ENCODE assay signal across 10 mouse cellular contexts in genomic region chr11:6603887-6604603, GRCm38 (mm10). TPM values are rescaled to one million over a fixed set of nuclear protein-coding genes. Genes with fewer than 3 reads are reported as not detected.
DNase-seq lines count a peak whose midpoint lies in the region; ATAC-seq lines count a peak whose summit lies in the region.
"Had no signal": no experiment of that assay in that cellular context is flagged by ENCODE, and none has a peak within 500 bp of the region (broad histone marks: within the 10 kb centered on the region; RNA-seq: fewer than 3 reads in every experiment).

No protein-coding gene starts in this region.

- peaks cover 85% of the 10 kb centered on the region for H3K27me3 ChIP-seq in heart, embryonic 13.5 days (replicated peaks)
- H3K27me3 ChIP-seq in midbrain, embryonic 12.5 days, result no peaks in the 10 kb centered on the region

- 0 out of 2 replicates have a peak, but pooled peaks cover under 1% of the 10 kb centered on the region for H3K36me3 ChIP-seq in heart, embryonic 13.5 days
- H3K36me3 ChIP-seq in midbrain, embryonic 12.5 days, result peaks cover 23% of the 10 kb centered on the region; the same call in 1 of the 2 replicates

- peak overlapping the region; percentile 62 for H3K9ac ChIP-seq in heart, embryonic 13.5 days
- H3K9ac ChIP-seq in midbrain, embryonic 12.5 days (replicated peaks), result peak overlapping the region; percentile 88

- peak; percentile 68; the same call in 1 of the 2 replicates for ATAC-seq in heart, embryonic 13.5 days (ENCODE audit: extremely low read depth, insufficient number of reproducible peaks, low FRiP score, low TSS enrichment)
- ATAC-seq in midbrain, embryonic 12.5 days (ENCODE audit: low FRiP score, low read depth), result peak; percentile 25

- peak overlapping the region; percentile 50 for H3K27ac ChIP-seq in heart, embryonic 13.5 days (replicated peaks)
- H3K27ac ChIP-seq in midbrain, embryonic 12.5 days (replicated peaks), result peak overlapping the region; percentile 96

- peaks cover 42% of the 10 kb centered on the region for H3K4me1 ChIP-seq in heart, embryonic 13.5 days
- H3K4me1 ChIP-seq in midbrain, embryonic 12.5 days, result peaks cover 66% of the 10 kb centered on the region

- peak overlapping the region; percentile 72 for H3K4me2 ChIP-seq in heart, embryonic 13.5 days
- H3K4me2 ChIP-seq in midbrain, embryonic 12.5 days (replicated peaks), result peak overlapping the region; percentile 74

- H3K4me3 ChIP-seq in heart, embryonic 13.5 days, result peak overlapping the region; percentile 48; the same call in 1 of the 2 replicates
- H3K4me3 ChIP-seq in midbrain, embryonic 12.5 days, result peak overlapping the region; percentile 63

- peak; percentile 52 to 59 for DNase-seq in left cerebral cortex, adult 18-20 months (ENCODE audit: low spot score in 2 of 2)
- no peak for DNase-seq in left cerebral cortex, adult 11 months (ENCODE audit: low spot score)
- peak; percentile 85 for DNase-seq in cerebellum, adult 9-11 months
- peak; percentile 55 to 68 for DNase-seq in kidney, postnatal 4 days
- DNase-seq in ovary, postnatal 14 days (ENCODE audit: low spot score), result no peak
- DNase-seq in gastrocnemius, postnatal 4 days (ENCODE audit: low spot score in 2 of 2), result no peak

- 20% methylated on average over 12 of the region's 12 CpGs for WGBS in heart, embryonic 13.5 days
- WGBS in midbrain, embryonic 12.5 days, result 27% methylated on average over 12 of the region's 12 CpGs

- H3K9me3 ChIP-seq in heart, embryonic 13.5 days, result no peaks in the 10 kb centered on the region
- H3K9me3 ChIP-seq in midbrain, embryonic 12.5 days, result no peaks in the 10 kb centered on the region

RNA-seq across cellular contexts. Expression of gene Nacad, which starts 1.8 kb away (rescaled TPM):
- 10 to 100 TPM; 42.6 to 55.9 TPM for total RNA-seq in left cerebral cortex, adult 18-20 months (2021)
- 0.86 and 0.88 TPM in 2 replicates for polyA plus RNA-seq in heart, embryonic 13.5 days (2015; fragmentation: Nextera tagmentation; extraction: Ambion mirVana)
- polyA plus RNA-seq in midbrain, embryonic 12.5 days (2016; fragmentation: Nextera tagmentation; extraction: Ambion mirVana), result 83.4 and 88.5 TPM in 2 replicates
- 1 to 10 TPM; 2.0 to 2.2 TPM for total RNA-seq in gastrocnemius, postnatal 4 days (2021)

RNA-seq across cellular contexts. Expression of gene Tbrg4, which starts 21.8 kb away (rescaled TPM):
- 10 to 100 TPM; 49.3 to 50.4 TPM for total RNA-seq in left cerebral cortex, adult 18-20 months (2021)
- 42.9 and 43.0 TPM in 2 replicates for polyA plus RNA-seq in heart, embryonic 13.5 days (2015; fragmentation: Nextera tagmentation; extraction: Ambion mirVana)
- 42.9 and 46.1 TPM in 2 replicates for polyA plus RNA-seq in midbrain, embryonic 12.5 days (2016; fragmentation: Nextera tagmentation; extraction: Ambion mirVana)
- 10 to 100 TPM; 55.1 to 59.1 TPM for total RNA-seq in gastrocnemius, postnatal 4 days (2021)

RNA-seq across cellular contexts. Expression of gene Wap, which starts 34.4 kb away (rescaled TPM):
- not detected for total RNA-seq in left cerebral cortex, adult 18-20 months (2021)
- polyA plus RNA-seq in heart, embryonic 13.5 days (2015; fragmentation: Nextera tagmentation; extraction: Ambion mirVana), result not detected in 2 replicates
- polyA plus RNA-seq in midbrain, embryonic 12.5 days (2016; fragmentation: Nextera tagmentation; extraction: Ambion mirVana), result not detected in 2 replicates
- not detected for total RNA-seq in gastrocnemius, postnatal 4 days (2021)
- total RNA-seq: layer of hippocampus, adult 8-10 months had no signal
- polyA plus RNA-seq: testis, adult 2 months had no signal

RNA-seq across cellular contexts. Expression of gene Ramp3, which starts 54.3 kb away (rescaled TPM):
- total RNA-seq in left cerebral cortex, adult 18-20 months (2021), result 10 to 100 TPM in 1 of 2 experiments, 1 to 10 TPM in 1; 9.9 to 12.9 TPM
- polyA plus RNA-seq in heart, embryonic 13.5 days (2015; fragmentation: Nextera tagmentation; extraction: Ambion mirVana), result 2.2 and 3.5 TPM in 2 replicates
- 5.1 and 6.3 TPM in 2 replicates for polyA plus RNA-seq in midbrain, embryonic 12.5 days (2016; fragmentation: Nextera tagmentation; extraction: Ambion mirVana)
- 1 to 10 TPM in 1 of 2 experiments, under 1 TPM in 1; 0.98 to 1.7 TPM for total RNA-seq in gastrocnemius, postnatal 4 days (2021)

RNA-seq across cellular contexts. Expression of gene Ccm2, which starts 57.4 kb away (rescaled TPM):
- total RNA-seq in left cerebral cortex, adult 18-20 months (2021), result 10 to 100 TPM; 63.5 to 67.0 TPM
- 54.3 and 59.7 TPM in 2 replicates for polyA plus RNA-seq in heart, embryonic 13.5 days (2015; fragmentation: Nextera tagmentation; extraction: Ambion mirVana)
- 87.5 and 88.6 TPM in 2 replicates for polyA plus RNA-seq in midbrain, embryonic 12.5 days (2016; fragmentation: Nextera tagmentation; extraction: Ambion mirVana)
- total RNA-seq in gastrocnemius, postnatal 4 days (2021), result 10 to 100 TPM; 40.2 to 50.8 TPM

Comparison
In these comparisons a context has a peak if more than half of its experiments do, and no peak if none do; other contexts are left out.
1. DNase-seq: peak in left cerebral cortex, adult 18-20 months (2 of 2), cerebellum, adult 9-11 months (single experiment) and kidney, postnatal 4 days (2 of 2); none in left cerebral cortex, adult 11 months (single experiment), ovary, postnatal 14 days (single experiment) and gastrocnemius, postnatal 4 days (0 of 2).
2. RNA of gene Nacad, which starts 1.8 kb away (total RNA-seq): 42.6 to 55.9 TPM in left cerebral cortex, adult 18-20 months; 2.0 to 2.2 TPM in gastrocnemius, postnatal 4 days; every median in the first group is over 10 times any median in the second.